Mouse (Mus musculus) heart, embryonic 14.5 days (tissue): ENCODE data around the gene Zbtb32. TPM values are rescaled to one million over a fixed set of nuclear protein-coding genes. Genes with fewer than 3 reads are reported as not detected.

Source experiments
- ATAC-seq: fragments of 200-750 bp; cut with Nextera tagmentation; 2 replicates; pipeline ENCODE4 v1.8.0; 2017; ENCODE audit warnings: low read depth, moderate TSS enrichment; ENCODE audit not compliant: insufficient number of reproducible peaks, insufficient read depth, low FRiP score
- H3K27ac ChIP-seq, 2 experiments: fragments of 200-500 bp in 1 of 2; fragments of 300-500 bp in 1 of 2; sonication (generic) in 1 of 2; replicated peaks in 1 of 2; 2 replicates each; pipeline ENCODE4 v1.5.1; 2012 to 2014; ENCODE audit warnings: low read depth in 2 of 2, low read length in 2 of 2, control low read depth in 1 of 2, mild to moderate bottlenecking in 1 of 2, mixed read lengths in 1 of 2; ENCODE audit not compliant: control insufficient read depth in 1 of 2, insufficient read depth in 1 of 2
- H3K27me3 ChIP-seq: fragments of 300-500 bp; sonication (generic); 2 replicates; pipeline ENCODE4 v1.6.1; 2014; ENCODE audit warnings: mild to moderate bottlenecking, low read length, control low read depth; ENCODE audit not compliant: control insufficient read depth, insufficient read depth
- H3K36me3 ChIP-seq: fragments of 300-500 bp; sonication (generic); 2 replicates; pipeline ENCODE4 v1.6.1; 2014; ENCODE audit warnings: mild to moderate bottlenecking, control low read depth, low read length, mixed read lengths; ENCODE audit not compliant: control insufficient read depth, insufficient read depth
- H3K4me1 ChIP-seq, 2 experiments: fragments of 200-500 bp in 1 of 2; fragments of 300-500 bp in 1 of 2; sonication (generic) in 1 of 2; 2 replicates each; pipeline ENCODE4 v1.6.1; 2012 to 2014; ENCODE audit warnings: low read length in 2 of 2, control low read depth in 1 of 2, mixed read lengths in 1 of 2; ENCODE audit not compliant: control insufficient read depth in 2 of 2, insufficient read depth in 2 of 2
- H3K4me2 ChIP-seq: fragments of 300-500 bp; sonication (generic); 2 replicates; pipeline ENCODE4 v1.6.1; 2014; ENCODE audit warnings: mild to moderate bottlenecking, low read length
- H3K4me3 ChIP-seq, 2 experiments: fragments of 200-500 bp in 1 of 2; fragments of 300-500 bp in 1 of 2; sonication (generic) in 1 of 2; 2 replicates each; pipeline ENCODE4 v1.5.1; 2012 to 2014; ENCODE audit warnings: low read length in 2 of 2, mild to moderate bottlenecking in 2 of 2, control low read depth in 1 of 2, low read depth in 1 of 2, moderate library complexity in 1 of 2; ENCODE audit not compliant: control insufficient read depth in 1 of 2, insufficient read depth in 1 of 2
- H3K9ac ChIP-seq: fragments of 300-500 bp; sonication (generic); 2 replicates; pipeline ENCODE4 v1.6.1; 2014; ENCODE audit warnings: mild to moderate bottlenecking, low read length
- H3K9me3 ChIP-seq: fragments of 300-500 bp; sonication (generic); 2 replicates; pipeline ENCODE4 v1.6.1; 2016; ENCODE audit warnings: low read length, control low read depth; ENCODE audit not compliant: control insufficient read depth
- WGBS: fragments of 180-500 bp; shearing (Covaris S2); extraction: QIAGEN DNeasy Blood & Tissue Kit; methylation state at CpG from one replicate; pipeline ENCODE4 v1.1.7; 2014; 5-methylcytosine and 5-hydroxymethylcytosine counted together
- polyA plus RNA-seq: library from polyadenylated mRNA; unstranded; fragments of >200 nt; fragmentation: Nextera tagmentation; extraction: Ambion mirVana; gene quantifications from 2 replicates; pipeline ENCODE4 v1.2.1, GENCODE M21; 2014

Zbtb32 gene
- polyA plus RNA-seq: 0.11 and 0.19 TPM in 2 replicates

DNA sequence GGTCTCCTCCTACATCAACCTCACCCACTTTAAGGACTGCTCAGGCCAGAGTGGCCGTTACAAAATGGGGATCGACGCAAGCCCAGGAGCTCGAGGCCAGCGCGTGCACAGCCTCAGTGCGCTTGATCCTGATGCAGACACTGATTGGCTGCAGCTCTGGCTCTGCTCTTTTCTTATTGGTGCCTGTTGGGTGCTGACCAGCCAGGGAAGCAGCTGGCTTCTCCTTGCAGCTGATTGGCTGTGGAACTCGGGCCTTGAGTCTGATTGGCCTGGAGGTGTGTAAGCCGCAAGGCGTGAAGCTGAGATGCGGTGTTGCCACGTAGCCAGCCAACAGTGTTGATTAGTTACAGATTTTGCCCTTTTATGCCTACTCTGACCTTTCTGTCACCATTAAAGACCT, at the start of gene Zbtb32:
Gene Zbtb32 (minus strand): TSS at position 124 of the 400 bp plus-strand sequence.
- no peaks in the 10 kb centered on the region for H3K36me3 ChIP-seq
- no peak for ATAC-seq
- peak within 1 kb of the TSS; percentile 42 for H3K4me2 ChIP-seq
- H3K9me3 ChIP-seq: no peaks in the 10 kb centered on the region
- H3K4me3 ChIP-seq: no peak within 1 kb of the TSS
- H3K9ac ChIP-seq: no peak within 1 kb of the TSS
- 92% methylated on average over 12 of the region's 12 CpGs for WGBS
- no peak within 1 kb of the TSS; a peak in 1 of 4 replicates for H3K27ac ChIP-seq
- H3K4me1 ChIP-seq: peaks cover 9 to 11% of the 10 kb centered on the region in 2 experiments
- peaks cover 5% of the 10 kb centered on the region for H3K27me3 ChIP-seq

DNA sequence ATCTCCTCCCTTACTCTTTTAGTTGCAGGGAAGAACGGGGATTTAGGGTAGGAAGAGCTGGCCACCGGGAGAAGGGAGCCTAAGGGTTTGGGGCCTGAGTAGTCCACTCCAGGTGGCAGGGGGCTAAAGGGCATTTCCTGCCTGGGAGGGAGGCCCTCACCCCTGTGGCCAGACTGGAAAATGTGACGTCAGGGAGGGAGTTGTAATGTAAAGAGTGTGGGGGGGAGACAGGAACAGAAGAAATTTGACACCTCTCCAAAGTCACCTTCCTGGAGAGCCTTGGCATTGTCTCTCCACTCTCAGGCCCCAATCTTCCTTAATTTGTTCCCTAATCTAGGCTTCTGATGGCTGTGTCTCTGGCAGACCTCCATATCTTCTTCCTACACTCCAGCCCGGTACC, 40.4 kb upstream of the Zbtb32 start:
- no peak overlapping the region for H3K4me3 ChIP-seq
- H3K4me2 ChIP-seq: no peak overlapping the region
- H3K27ac ChIP-seq: peak overlapping the region; percentile 29 to 32; a peak in 2 of 4 replicates
- H3K27me3 ChIP-seq: peaks cover 24% of the 10 kb centered on the region
- WGBS: 14% methylated on average over 4 of the region's 4 CpGs
- peaks cover 41% of the 10 kb centered on the region for H3K36me3 ChIP-seq
- peaks cover 17 to 19% of the 10 kb centered on the region in 2 experiments for H3K4me1 ChIP-seq
- ATAC-seq: 0 out of 2 replicates have a peak, but pooled peaks have one; percentile 4
- H3K9ac ChIP-seq: no peak overlapping the region
- no peaks in the 10 kb centered on the region for H3K9me3 ChIP-seq

DNA sequence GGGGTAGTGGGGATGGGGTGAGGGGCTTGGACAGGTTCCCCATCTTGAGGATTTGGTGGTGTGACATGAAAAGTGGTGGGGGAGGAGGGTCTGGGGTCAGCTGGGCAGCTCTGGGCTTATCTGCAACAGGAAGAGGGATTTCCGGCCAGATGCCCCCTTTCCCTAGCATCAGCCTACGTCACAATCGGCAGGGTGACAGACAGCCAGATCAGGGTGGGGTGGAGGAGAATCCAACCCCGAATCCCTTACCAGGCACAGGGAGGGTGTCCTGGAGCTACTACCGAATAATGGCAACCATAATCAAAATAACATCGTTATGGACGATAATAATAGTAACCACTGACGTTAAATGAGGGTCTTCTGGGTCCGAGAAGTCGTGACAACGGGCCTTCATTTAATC, 37.7 kb upstream of the Zbtb32 start:
- Histone ChIP-seq H3K9me3 (no peaks in the 10 kb centered on the region), H3K36me3 (peaks cover 14% of the 10 kb centered on the region), H3K4me2 (peak overlapping the region; percentile 23; the same call in 1 of the 2 replicates), H3K4me1 (peaks cover 18 to 19% of the 10 kb centered on the region in 2 experiments), H3K4me3 (no peak overlapping the region), H3K9ac (no peak overlapping the region), H3K27ac (no peak overlapping the region), H3K27me3 (peaks cover 43% of the 10 kb centered on the region)
- ATAC-seq: no peak
- 15% methylated on average over 11 of the region's 11 CpGs for WGBS

DNA sequence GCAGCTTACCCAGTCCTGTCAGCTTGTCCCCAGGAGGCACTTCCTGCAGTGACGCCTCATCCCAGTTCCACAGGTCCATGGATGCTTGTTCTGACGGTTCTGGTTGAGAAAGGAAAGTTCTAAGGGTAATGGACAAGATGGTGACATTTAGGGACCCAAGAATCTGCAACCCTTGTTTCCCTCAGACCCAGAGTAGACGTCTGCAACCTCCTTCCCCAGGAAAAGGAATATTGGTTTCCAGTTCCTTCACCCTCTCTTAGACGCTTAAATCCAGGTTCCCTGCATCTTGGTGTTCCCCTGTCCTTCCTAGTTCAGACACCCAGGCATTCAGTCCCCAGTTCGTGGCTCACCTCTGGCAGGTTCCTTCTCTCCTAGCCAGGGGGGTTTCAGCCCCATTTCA, 37.0 kb upstream of the Zbtb32 start, which contains the start of gene Etv2:
Gene Etv2 (minus strand): TSS at position 101 of the 400 bp plus-strand sequence.
- Histone ChIP-seq H3K4me3 (peak within 1 kb of the TSS; percentile 14 to 19; a peak in 3 of 4 replicates), H3K27ac (no peak within 1 kb of the TSS), H3K4me2 (peak within 1 kb of the TSS; percentile 43), H3K4me1 (peaks cover 18 to 19% of the 10 kb centered on the region in 2 experiments), H3K27me3 (peaks cover 43% of the 10 kb centered on the region), H3K36me3 (peaks cover 8% of the 10 kb centered on the region), H3K9ac (no peak within 1 kb of the TSS), H3K9me3 (no peaks in the 10 kb centered on the region)
- 6% methylated on average over 5 of the region's 5 CpGs for WGBS
- ATAC-seq: no peak

- Histone ChIP-seq H3K4me3 (peak overlapping the region; percentile 14 to 19; a peak in 3 of 4 replicates), H3K4me1 (peaks cover 17 to 18% of the 10 kb centered on the region in 2 experiments), H3K27me3 (peaks cover 43% of the 10 kb centered on the region), H3K27ac (no peak overlapping the region), H3K9me3 (no peaks in the 10 kb centered on the region), H3K4me2 (peak overlapping the region; percentile 43), H3K9ac (no peak overlapping the region), H3K36me3 (no peaks in the 10 kb centered on the region)
- ATAC-seq: no peak
- 3% methylated on average over 20 of the region's 20 CpGs for WGBS
Observed at GRCm38 (mm10) chr7:30634621-30635020, 35.9 kb upstream of the Zbtb32 start.

GRCm38 (mm10) chr7:30633762-30634412, 35.2 kb upstream of the Zbtb32 start:
- WGBS: 10% methylated on average over 27 of the region's 27 CpGs
- H3K4me3 ChIP-seq: 0 out of 4 replicates have a peak overlapping the region, but pooled peaks of 1 of the 2 experiments have one; percentile 9
- peaks cover 43% of the 10 kb centered on the region for H3K27me3 ChIP-seq
- H3K9me3 ChIP-seq: no peaks in the 10 kb centered on the region
- H3K9ac ChIP-seq: no peak overlapping the region
- no peak overlapping the region for H3K4me2 ChIP-seq
- ATAC-seq: no peak
- H3K4me1 ChIP-seq: peaks cover 10 to 12% of the 10 kb centered on the region in 2 experiments; a peak in 2 of 4 replicates
- H3K27ac ChIP-seq: no peak overlapping the region
- no peaks in the 10 kb centered on the region for H3K36me3 ChIP-seq

- peaks cover 6% of the 10 kb centered on the region for H3K36me3 ChIP-seq
- peaks cover 0 to 10% of the 10 kb centered on the region in 2 experiments; a peak in 3 of 4 replicates for H3K4me1 ChIP-seq
- no peaks in the 10 kb centered on the region for H3K9me3 ChIP-seq
- H3K4me3 ChIP-seq: no peak overlapping the region
- H3K27ac ChIP-seq: no peak overlapping the region
- ATAC-seq: no peak
- H3K9ac ChIP-seq: no peak overlapping the region
- peaks cover 19% of the 10 kb centered on the region for H3K27me3 ChIP-seq
- no peak overlapping the region for H3K4me2 ChIP-seq
Observed at GRCm38 (mm10) chr7:30629013-30629412, 30.3 kb upstream of the Zbtb32 start.
